Mouse (Mus musculus) neural tube, embryonic 13.5 days (tissue): ENCODE data around the gene Sik3. TPM values are rescaled to one million over a fixed set of nuclear protein-coding genes. Genes with fewer than 3 reads are reported as not detected.

Source experiments
- ATAC-seq: fragments of 200-750 bp; cut with Nextera tagmentation; 2 replicates; pipeline ENCODE4 v1.8.0; 2017; ENCODE audit warnings: low read depth, mild to moderate bottlenecking, moderate TSS enrichment, moderate library complexity
- H3K27ac ChIP-seq: fragments of 300-500 bp; sonication (generic); replicated peaks from 2 replicates; pipeline ENCODE4 v1.5.1; 2015; ENCODE audit warnings: moderate library complexity, mild to moderate bottlenecking, inconsistent platforms
- H3K27me3 ChIP-seq: fragments of 300-500 bp; sonication (generic); 2 replicates; pipeline ENCODE4 v1.6.1; 2015; ENCODE audit warnings: mild to moderate bottlenecking, inconsistent platforms
- H3K36me3 ChIP-seq: fragments of 300-500 bp; sonication (generic); 2 replicates; pipeline ENCODE4 v1.6.1; 2015; ENCODE audit warnings: mild to moderate bottlenecking, inconsistent platforms
- H3K4me1 ChIP-seq: fragments of 300-500 bp; sonication (generic); replicated peaks from 2 replicates; pipeline ENCODE4 v1.6.1; 2015; ENCODE audit warnings: inconsistent platforms
- H3K4me2 ChIP-seq: fragments of 300-500 bp; sonication (generic); 2 replicates; pipeline ENCODE4 v1.6.1; 2015; ENCODE audit warnings: inconsistent platforms, mild to moderate bottlenecking, moderate library complexity
- H3K4me3 ChIP-seq: fragments of 300-500 bp; sonication (generic); 2 replicates; pipeline ENCODE4 v1.5.1; 2015; ENCODE audit warnings: mild to moderate bottlenecking, inconsistent platforms
- H3K9ac ChIP-seq: fragments of 300-500 bp; sonication (generic); 2 replicates; pipeline ENCODE4 v1.6.1; 2015; ENCODE audit warnings: moderate library complexity, mild to moderate bottlenecking, inconsistent platforms
- H3K9me3 ChIP-seq: fragments of 300-500 bp; sonication (generic); 2 replicates; pipeline ENCODE4 v1.6.1; 2016; ENCODE audit warnings: inconsistent platforms
- WGBS: fragments of 180-500 bp; shearing (Covaris S2); methylation state at CpG from one replicate; pipeline ENCODE4 v1.1.7; 2015; 5-methylcytosine and 5-hydroxymethylcytosine counted together
- polyA plus RNA-seq: library from polyadenylated mRNA; unstranded; fragments of >200 nt; fragmentation: Nextera tagmentation; extraction: Ambion mirVana; gene quantifications from 2 replicates; pipeline ENCODE4 v1.2.1, GENCODE M21; 2015

The Sik3 gene
- polyA plus RNA-seq, 1 experiment from 2014 or later, result 9.4 TPM

GRCm38 (mm10) chr9:46019975-46020374, 7.4 kb downstream of the Sik3 start:
- Histone ChIP-seq H3K4me2 (no peak overlapping the region), H3K9me3 (no peaks in the 10 kb centered on the region), H3K27ac (no peak overlapping the region), H3K4me3 (no peak overlapping the region), H3K27me3 (no peaks in the 10 kb centered on the region), H3K9ac (no peak overlapping the region), H3K4me1 (peaks cover 24% of the 10 kb centered on the region), H3K36me3 (no peaks in the 10 kb centered on the region)
- ATAC-seq, result no peak
- 77% methylated on average over 6 of the region's 6 CpGs for WGBS

GRCm38 (mm10) chr9:46023591-46023990, 11.0 kb downstream of the Sik3 start:
- no peaks in the 10 kb centered on the region for H3K27me3 ChIP-seq
- H3K4me3 ChIP-seq, result no peak overlapping the region
- 92% methylated on average over 11 of the region's 11 CpGs for WGBS
- H3K27ac ChIP-seq, result no peak overlapping the region
- H3K36me3 ChIP-seq, result no peaks in the 10 kb centered on the region
- no peak overlapping the region for H3K4me2 ChIP-seq
- H3K9ac ChIP-seq, result no peak overlapping the region
- peaks cover 13% of the 10 kb centered on the region; the same call in 1 of the 2 replicates for H3K4me1 ChIP-seq
- ATAC-seq, result no peak
- H3K9me3 ChIP-seq, result no peaks in the 10 kb centered on the region

DNA sequence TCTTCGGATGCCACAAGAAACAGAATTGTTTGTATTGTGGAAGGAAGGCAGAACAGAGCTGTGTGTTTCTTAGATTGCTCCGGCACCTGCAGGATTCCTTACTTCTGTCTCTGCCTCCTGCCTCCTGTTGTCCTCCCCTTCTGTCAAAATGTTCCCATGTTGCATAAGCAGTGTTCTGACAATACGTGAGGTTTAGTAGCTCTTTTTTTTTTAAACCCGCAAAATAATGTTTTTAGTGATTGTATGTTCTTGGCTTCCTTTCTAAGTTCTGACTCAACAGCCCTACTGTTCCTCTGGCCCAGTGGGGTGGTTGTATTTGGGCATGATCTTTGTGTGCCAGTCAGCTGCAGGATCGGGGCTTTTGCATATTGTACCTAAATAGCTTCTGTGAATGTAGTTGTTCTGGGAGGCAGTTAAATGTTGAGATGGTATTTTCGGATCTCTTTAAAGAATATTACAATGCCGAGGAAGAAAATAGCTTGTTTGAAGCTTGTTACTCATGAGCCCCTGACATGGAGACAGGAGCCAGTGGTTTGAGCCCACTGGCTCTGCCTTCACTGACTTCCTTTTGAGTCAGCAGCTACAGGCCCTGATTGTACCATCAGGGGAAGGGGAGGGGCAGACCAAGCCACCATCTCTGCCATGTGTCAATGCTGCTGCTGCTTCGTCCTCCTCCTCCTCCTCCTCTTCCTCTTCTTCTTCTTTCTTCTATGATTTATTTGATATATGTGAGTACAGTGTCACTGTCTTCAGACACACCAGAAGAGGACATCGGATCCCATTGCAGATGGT, 13.6 kb downstream of the Sik3 start:
- H3K4me1 ChIP-seq, result peaks cover 7% of the 10 kb centered on the region; the same call in 1 of the 2 replicates
- ATAC-seq, result no peak
- no peaks in the 10 kb centered on the region for H3K27me3 ChIP-seq
- H3K9ac ChIP-seq, result no peak overlapping the region
- no peaks in the 10 kb centered on the region for H3K36me3 ChIP-seq
- H3K4me2 ChIP-seq, result no peak overlapping the region
- H3K4me3 ChIP-seq, result no peak overlapping the region
- 91% methylated on average over 9 of the region's 9 CpGs for WGBS
- no peaks in the 10 kb centered on the region for H3K9me3 ChIP-seq
- H3K27ac ChIP-seq, result no peak overlapping the region

DNA sequence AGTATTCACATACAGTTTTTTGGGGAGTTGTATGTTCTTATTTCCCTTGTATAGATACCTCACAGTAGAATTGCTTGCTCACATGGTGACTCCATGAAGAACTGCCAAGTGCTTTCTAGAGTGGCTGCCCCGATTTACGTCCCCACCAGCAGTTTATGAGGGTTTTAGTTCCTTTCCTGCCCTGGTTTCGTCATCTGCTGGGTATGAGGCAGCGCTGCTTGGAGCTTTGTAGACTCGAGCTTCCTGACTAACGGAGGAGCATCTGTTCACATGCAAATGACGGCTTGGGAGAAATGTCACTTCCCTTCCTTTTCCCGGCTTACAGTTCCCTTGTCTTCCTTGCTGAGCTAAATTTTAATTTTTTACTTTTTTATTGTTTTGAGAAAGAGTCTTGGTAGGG, 15.4 kb downstream of the Sik3 start:
- no peaks in the 10 kb centered on the region for H3K9me3 ChIP-seq
- H3K9ac ChIP-seq, result no peak overlapping the region
- H3K36me3 ChIP-seq, result no peaks in the 10 kb centered on the region
- no peak overlapping the region for H3K4me3 ChIP-seq
- no peak overlapping the region for H3K4me2 ChIP-seq
- H3K4me1 ChIP-seq, result peaks cover 21% of the 10 kb centered on the region; the same call in 1 of the 2 replicates
- 19% methylated on average over 8 of the region's 8 CpGs for WGBS
- no peaks in the 10 kb centered on the region for H3K27me3 ChIP-seq
- no peak overlapping the region for H3K27ac ChIP-seq
- no peak for ATAC-seq

DNA sequence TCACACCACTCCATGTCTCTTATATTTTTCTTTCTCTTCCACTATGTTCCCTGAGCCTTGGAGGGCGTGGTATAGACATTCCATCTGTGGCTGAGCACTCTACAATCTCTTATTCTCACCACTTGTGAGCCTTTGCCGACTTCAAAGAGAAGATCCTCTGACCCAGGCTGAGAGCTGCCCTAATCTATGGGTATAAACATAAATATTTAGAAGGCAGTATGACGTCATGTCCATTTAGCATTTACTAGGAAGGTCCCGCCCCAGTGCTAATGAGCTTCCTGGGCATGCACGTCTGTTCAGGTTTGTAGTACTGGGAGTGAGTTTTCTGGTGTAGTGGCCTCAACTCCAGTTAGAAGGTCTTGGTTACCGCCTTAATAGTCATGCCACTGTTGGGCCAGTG, 16.9 kb downstream of the Sik3 start:
- no peaks in the 10 kb centered on the region for H3K27me3 ChIP-seq
- H3K27ac ChIP-seq, result no peak overlapping the region
- peaks cover 21% of the 10 kb centered on the region; the same call in 1 of the 2 replicates for H3K4me1 ChIP-seq
- no peaks in the 10 kb centered on the region for H3K9me3 ChIP-seq
- H3K9ac ChIP-seq, result no peak overlapping the region
- no peaks in the 10 kb centered on the region for H3K36me3 ChIP-seq
- no peak overlapping the region for H3K4me2 ChIP-seq
- H3K4me3 ChIP-seq, result no peak overlapping the region
- no peak for ATAC-seq
- 83% methylated on average over 6 of the region's 6 CpGs for WGBS

GRCm38 (mm10) chr9:46030184-46030583, 17.6 kb downstream of the Sik3 start:
- H3K4me1 ChIP-seq, result peaks cover 24% of the 10 kb centered on the region; the same call in 1 of the 2 replicates
- H3K27me3 ChIP-seq, result no peaks in the 10 kb centered on the region
- no peak overlapping the region for H3K4me3 ChIP-seq
- no peak overlapping the region for H3K4me2 ChIP-seq
- no peaks in the 10 kb centered on the region for H3K9me3 ChIP-seq
- H3K36me3 ChIP-seq, result no peaks in the 10 kb centered on the region
- no peak for ATAC-seq
- WGBS, result 92% methylated on average over 5 of the region's 5 CpGs
- H3K27ac ChIP-seq, result no peak overlapping the region
- no peak overlapping the region for H3K9ac ChIP-seq

GRCm38 (mm10) chr9:46030968-46031367, 18.3 kb downstream of the Sik3 start:
- Histone ChIP-seq H3K9ac (no peak overlapping the region), H3K27ac (no peak overlapping the region), H3K4me2 (no peak overlapping the region), H3K4me3 (no peak overlapping the region), H3K36me3 (no peaks in the 10 kb centered on the region), H3K27me3 (no peaks in the 10 kb centered on the region), H3K4me1 (peaks cover 31% of the 10 kb centered on the region), H3K9me3 (no peaks in the 10 kb centered on the region)
- 88% methylated on average over 6 of the region's 6 CpGs for WGBS
- no peak for ATAC-seq

- H3K4me1 ChIP-seq, result peaks cover 31% of the 10 kb centered on the region
- ATAC-seq, result no peak
Measured at GRCm38 (mm10) chr9:46032190-46032589, 19.6 kb downstream of the Sik3 start.

GRCm38 (mm10) chr9:46033058-46033457, 20.4 kb downstream of the Sik3 start:
- WGBS, result 92% methylated on average over 1 of the region's 1 CpGs
- Histone ChIP-seq H3K36me3 (no peaks in the 10 kb centered on the region), H3K4me3 (no peak overlapping the region), H3K9me3 (no peaks in the 10 kb centered on the region), H3K4me2 (no peak overlapping the region), H3K9ac (no peak overlapping the region), H3K4me1 (peaks cover 27% of the 10 kb centered on the region), H3K27me3 (no peaks in the 10 kb centered on the region), H3K27ac (no peak overlapping the region)
- ATAC-seq, result no peak

More at GRCm38 (mm10) chr9:46032190-46032589, 19.6 kb downstream of the Sik3 start:
- H3K9ac ChIP-seq, result no peak overlapping the region
- H3K4me3 ChIP-seq, result no peak overlapping the region
- no peak overlapping the region for H3K27ac ChIP-seq
- 69% methylated on average over 6 of the region's 6 CpGs for WGBS
- no peak overlapping the region for H3K4me2 ChIP-seq
- no peaks in the 10 kb centered on the region for H3K9me3 ChIP-seq
- H3K27me3 ChIP-seq, result no peaks in the 10 kb centered on the region
- no peaks in the 10 kb centered on the region for H3K36me3 ChIP-seq

DNA sequence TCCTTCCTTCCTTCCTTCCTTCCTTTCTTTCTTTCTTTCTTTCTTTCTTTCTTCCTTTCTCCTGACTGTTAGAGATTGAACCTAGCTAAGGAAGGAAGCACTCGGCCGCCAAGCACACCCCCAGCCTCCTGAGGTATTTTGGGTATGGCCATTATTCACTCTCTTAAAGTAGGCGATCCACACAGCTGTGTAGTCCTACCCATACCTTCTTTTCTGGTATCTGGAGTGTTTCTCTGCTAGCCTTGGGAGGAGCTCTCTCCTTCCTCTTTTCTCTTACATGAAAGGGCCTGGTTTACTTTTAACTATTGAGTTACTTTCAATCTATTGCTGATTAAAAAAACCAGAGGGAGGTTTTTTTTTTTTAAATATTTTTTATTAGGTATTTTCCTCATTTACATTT, 21.2 kb downstream of the Sik3 start:
- no peak for ATAC-seq

DNA sequence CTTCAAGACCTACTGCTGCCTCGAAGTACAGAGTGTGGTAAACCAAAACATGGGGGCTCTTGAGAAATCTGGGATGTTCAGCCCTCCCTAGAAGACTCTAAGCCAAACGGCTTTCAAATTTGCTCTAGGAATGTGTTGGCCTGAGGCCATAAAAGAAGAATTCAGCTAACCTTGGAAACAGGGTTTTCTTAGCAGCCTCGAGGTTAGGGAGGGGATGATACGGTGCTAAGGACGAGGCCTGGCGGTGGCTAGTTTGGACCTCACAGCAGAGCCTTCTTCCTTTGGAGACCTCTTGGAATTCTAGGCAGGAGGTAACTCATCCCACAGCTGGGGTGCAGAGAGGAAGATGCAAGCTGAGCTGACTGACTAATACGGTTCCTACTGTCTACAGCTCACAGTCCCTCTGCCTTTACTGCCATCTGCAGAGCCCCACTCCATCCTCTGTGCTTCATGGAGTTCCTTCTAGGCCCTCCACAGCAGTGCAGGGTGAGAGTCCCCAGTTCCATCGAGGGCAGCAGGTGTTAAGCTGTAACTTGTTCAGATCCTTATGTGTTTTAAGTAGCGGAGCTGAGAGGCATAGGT, 22.8 kb downstream of the Sik3 start:
- Histone ChIP-seq H3K9ac (no peak overlapping the region), H3K27ac (no peak overlapping the region), H3K36me3 (0 out of 2 replicates have a peak, but pooled peaks cover 4% of the 10 kb centered on the region), H3K9me3 (no peaks in the 10 kb centered on the region), H3K4me2 (no peak overlapping the region), H3K4me1 (peaks cover 24% of the 10 kb centered on the region), H3K27me3 (no peaks in the 10 kb centered on the region), H3K4me3 (no peak overlapping the region)
- no peak for ATAC-seq
- WGBS, result 63% methylated on average over 9 of the region's 9 CpGs

More for the DNA sequence above, 21.2 kb downstream of the Sik3 start:
- peaks cover 24% of the 10 kb centered on the region for H3K4me1 ChIP-seq
- H3K4me2 ChIP-seq, result no peak overlapping the region
- H3K36me3 ChIP-seq, result no peaks in the 10 kb centered on the region
- no peak overlapping the region for H3K9ac ChIP-seq
- no peak overlapping the region for H3K27ac ChIP-seq
- H3K27me3 ChIP-seq, result no peaks in the 10 kb centered on the region
- no peak overlapping the region for H3K4me3 ChIP-seq
- no peaks in the 10 kb centered on the region for H3K9me3 ChIP-seq
- WGBS, result 91% methylated on average over 3 of the region's 3 CpGs

DNA sequence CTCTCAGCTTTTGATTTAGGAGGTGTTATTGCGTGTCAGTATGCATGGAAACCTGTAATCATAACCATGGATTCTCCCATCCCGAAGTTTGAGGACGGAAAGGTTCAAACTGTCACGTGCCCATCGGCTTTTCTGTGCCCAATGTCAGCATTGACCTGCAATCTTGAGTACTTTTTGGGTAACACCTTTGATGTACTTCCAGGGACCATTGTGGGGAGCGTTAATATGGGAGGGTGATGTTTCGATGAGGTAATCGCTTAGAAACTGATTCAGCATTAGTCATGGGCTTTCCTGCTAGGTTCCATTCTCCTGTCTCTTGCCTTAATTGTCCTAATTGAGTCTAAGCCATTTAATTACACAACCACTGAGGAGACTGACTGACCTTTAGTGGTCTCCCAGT, 24.3 kb downstream of the Sik3 start:
- no peak overlapping the region for H3K4me2 ChIP-seq
- peaks cover 21% of the 10 kb centered on the region for H3K4me1 ChIP-seq
- H3K27ac ChIP-seq, result no peak overlapping the region
- ATAC-seq, result no peak
- no peaks in the 10 kb centered on the region for H3K9me3 ChIP-seq
- no peak overlapping the region for H3K9ac ChIP-seq
- H3K36me3 ChIP-seq, result 0 out of 2 replicates have a peak, but pooled peaks cover 6% of the 10 kb centered on the region
- no peak overlapping the region for H3K4me3 ChIP-seq
- H3K27me3 ChIP-seq, result no peaks in the 10 kb centered on the region
- 97% methylated on average over 8 of the region's 8 CpGs for WGBS
